Mouse (Mus musculus) E14TG2a.4 (cell line): ENCODE measurements around the gene Gm5136.

Experiments used
- H3K27me3 ChIP-seq: 2 replicates; pipeline ENCODE4 v1.6.1; 2014; ENCODE audit warnings: low read length, control low read depth; ENCODE audit not compliant: insufficient read depth
- H3K36me3 ChIP-seq: 2 replicates; pipeline ENCODE4 v1.6.1; 2014; ENCODE audit warnings: low read length, control low read depth; ENCODE audit not compliant: insufficient read depth
- H3K4me1 ChIP-seq: replicated peaks from 2 replicates; pipeline ENCODE4 v1.6.1; 2014; ENCODE audit warnings: low read depth, low read length, control low read depth
- H3K4me3 ChIP-seq: replicated peaks from 2 replicates; pipeline ENCODE4 v1.5.1; 2014; ENCODE audit warnings: mild to moderate bottlenecking, low read length
- H3K9me3 ChIP-seq: 2 replicates; pipeline ENCODE4 v1.6.1; 2014; ENCODE audit warnings: low read length, control low read depth
- CTCF ChIP-seq: conservative IDR thresholded peaks from 2 replicates; pipeline ENCODE4 v1.5.1; 2014; ENCODE audit warnings: low read length
- NANOG ChIP-seq: IDR thresholded peaks from 2 replicates; pipeline ENCODE4 v1.6.1; 2014; ENCODE audit warnings: borderline replicate concordance, low read length, mixed read lengths
- POU5F1 ChIP-seq: IDR thresholded peaks from 2 replicates; pipeline ENCODE4 v1.6.1; 2014; ENCODE audit warnings: low read length, borderline replicate concordance

The Gm5136 gene

GRCm38 (mm10) chr10:108699946-108700345 is at the start of gene Gm5136:
Gene Gm5136 (minus strand): TSS chr10:108700160.
- Histone ChIP-seq H3K4me3 (peak within 1 kb of the TSS; percentile 57), H3K36me3 (no peaks in the 10 kb centered on the region), H3K27me3 (no peaks in the 10 kb centered on the region), H3K4me1 (peaks cover 6% of the 10 kb centered on the region; the same call in 1 of the 2 replicates), H3K9me3 (no peaks in the 10 kb centered on the region)
- TF ChIP-seq NANOG (no peak), CTCF (no peak), POU5F1 (no peak)

GRCm38 (mm10) chr10:108743759-108744158 is 43.8 kb upstream of the Gm5136 start:
- no peaks in the 10 kb centered on the region for H3K27me3 ChIP-seq
- no peaks in the 10 kb centered on the region for H3K4me1 ChIP-seq
- H3K9me3 ChIP-seq = no peaks in the 10 kb centered on the region
- no peak overlapping the region for H3K4me3 ChIP-seq
- no peaks in the 10 kb centered on the region for H3K36me3 ChIP-seq
- TF ChIP-seq POU5F1 (no peak), NANOG (no peak), CTCF (no peak)

- peak; percentile 14; the same call in 1 of the 2 replicates for TF ChIP-seq CTCF
- no peak for TF ChIP-seq POU5F1
- no peak for TF ChIP-seq NANOG
- Histone ChIP-seq H3K4me3 (no peak overlapping the region), H3K27me3 (no peaks in the 10 kb centered on the region), H3K4me1 (no peaks in the 10 kb centered on the region), H3K36me3 (no peaks in the 10 kb centered on the region), H3K9me3 (no peaks in the 10 kb centered on the region)
Measured at GRCm38 (mm10) chr10:108733982-108734381, 34.0 kb upstream of the Gm5136 start.

- TF ChIP-seq POU5F1 (no peak), CTCF (no peak), NANOG (no peak)
- Histone ChIP-seq H3K4me3 (no peak overlapping the region), H3K27me3 (no peaks in the 10 kb centered on the region), H3K36me3 (no peaks in the 10 kb centered on the region), H3K9me3 (no peaks in the 10 kb centered on the region), H3K4me1 (no peaks in the 10 kb centered on the region)
Measured at GRCm38 (mm10) chr10:108728961-108729360, 29.0 kb upstream of the Gm5136 start.

GRCm38 (mm10) chr10:108726391-108726790 is 26.4 kb upstream of the Gm5136 start:
- no peaks in the 10 kb centered on the region for H3K9me3 ChIP-seq
- H3K4me3 ChIP-seq = no peak overlapping the region
- H3K27me3 ChIP-seq = no peaks in the 10 kb centered on the region
- H3K36me3 ChIP-seq = no peaks in the 10 kb centered on the region
- TF ChIP-seq CTCF (no peak), NANOG (no peak), POU5F1 (no peak)
- H3K4me1 ChIP-seq = no peaks in the 10 kb centered on the region

- no peaks in the 10 kb centered on the region for H3K36me3 ChIP-seq
- no peaks in the 10 kb centered on the region for H3K4me1 ChIP-seq
- H3K27me3 ChIP-seq = no peaks in the 10 kb centered on the region
- TF ChIP-seq NANOG (no peak), CTCF (no peak), POU5F1 (no peak)
- no peak overlapping the region for H3K4me3 ChIP-seq
- no peaks in the 10 kb centered on the region for H3K9me3 ChIP-seq
Measured at GRCm38 (mm10) chr10:108724878-108725277, 24.9 kb upstream of the Gm5136 start.

GRCm38 (mm10) chr10:108710514-108710913 is 10.6 kb upstream of the Gm5136 start:
- Histone ChIP-seq H3K4me3 (no peak overlapping the region), H3K9me3 (no peaks in the 10 kb centered on the region), H3K4me1 (no peaks in the 10 kb centered on the region), H3K36me3 (no peaks in the 10 kb centered on the region), H3K27me3 (no peaks in the 10 kb centered on the region)
- TF ChIP-seq CTCF = no peak
- no peak for TF ChIP-seq NANOG
- no peak for TF ChIP-seq POU5F1

- no peaks in the 10 kb centered on the region for H3K27me3 ChIP-seq
- H3K36me3 ChIP-seq = no peaks in the 10 kb centered on the region
- no peak for TF ChIP-seq POU5F1
- no peak for TF ChIP-seq NANOG
- no peak for TF ChIP-seq CTCF
- H3K9me3 ChIP-seq = no peaks in the 10 kb centered on the region
- H3K4me3 ChIP-seq = no peak overlapping the region
- no peaks in the 10 kb centered on the region for H3K4me1 ChIP-seq
Measured at GRCm38 (mm10) chr10:108705658-108706057, 5.7 kb upstream of the Gm5136 start.
